Mouse (Mus musculus) megakaryocyte progenitor cell, adult 5-6 weeks (primary cell): ENCODE measurements around the gene Csrp1. TPM values are rescaled to one million over a fixed set of nuclear protein-coding genes. Genes with fewer than 3 reads are reported as not detected.
A peak's percentile ranks its signal among the peaks of the same experiment; 100 is the strongest.

Experiments used
- ATAC-seq: replicated peaks from 2 replicates; pipeline ENCODE4 v1.8.0; 2016; ENCODE audit warnings: mild to moderate bottlenecking, moderate TSS enrichment, inconsistent platforms; ENCODE audit not compliant: poor library complexity
- total RNA-seq, 2 experiments: library from RNA; stranded (forward) in 1 of 2; stranded (reverse) in 1 of 2; fragments of 157-497, 149-512 nt in 1 of 2; fragments of 200-1000 nt in 1 of 2; gene quantifications; 2 replicates each; pipeline versions ENCODE4 v1.2.3 to v1.2.4; 2015 to 2017

The Csrp1 gene
- total RNA-seq, 2 experiments from 2014 or later = 103 to 113 TPM

DNA sequence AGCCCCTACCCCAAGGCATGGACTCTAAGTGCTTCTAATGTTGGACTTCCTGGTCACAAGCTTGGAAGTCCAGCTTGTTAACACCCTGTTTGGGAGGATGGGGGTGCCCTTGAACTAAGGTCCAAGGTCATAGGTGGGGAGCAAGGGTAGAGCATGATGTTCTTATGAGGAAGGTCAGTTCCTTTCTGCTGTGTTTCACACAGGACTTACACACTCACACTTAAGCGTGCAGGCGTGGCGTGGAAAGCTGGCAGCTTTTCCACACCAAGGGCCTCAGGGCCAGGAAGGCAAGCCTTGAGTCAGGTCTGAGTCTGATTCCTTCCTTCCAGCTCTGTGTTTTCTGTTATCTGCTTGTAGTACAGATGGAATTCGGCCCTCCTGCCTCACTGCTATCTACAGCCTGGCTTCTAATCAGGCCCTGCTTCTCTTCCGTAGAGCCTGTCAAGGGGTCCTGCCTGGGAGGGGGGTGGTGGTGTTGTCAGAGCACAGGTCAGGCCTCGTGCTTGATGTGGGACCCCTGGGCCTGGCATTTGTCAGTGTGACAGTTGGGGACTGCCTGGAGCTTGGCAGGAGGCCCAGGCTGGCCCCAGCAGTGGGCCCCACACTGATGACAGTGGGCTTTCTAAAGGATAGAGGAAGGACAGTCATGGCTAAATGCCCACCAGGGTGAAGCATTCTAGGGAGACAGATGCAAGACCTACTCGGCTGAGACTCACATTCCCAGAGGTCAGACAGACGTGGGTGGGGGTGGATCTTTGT is 80.5 kb downstream of the Csrp1 start:
- peak; percentile 33 for ATAC-seq

Other genes starting within 250 kb of the Csrp1 start
- 15.7 and 16.9 TPM in 2 replicates for gene Nav1, start 112.8 kb upstream of the Csrp1 start, total RNA-seq (2015)
- 2.0 and 2.8 TPM in 2 replicates for gene Nav1, start 112.8 kb upstream of the Csrp1 start, total RNA-seq (2017)
- 0.61 and 1.1 TPM in 2 replicates for gene Phlda3, start 46.1 kb downstream of the Csrp1 start, total RNA-seq (2015)
- not detected in 2 replicates for gene Phlda3, start 46.1 kb downstream of the Csrp1 start, total RNA-seq (2017)
- not detected in 2 replicates for gene Tnni1, start 59.4 kb downstream of the Csrp1 start, total RNA-seq (2015)
- gene Tnni1, start 59.4 kb downstream of the Csrp1 start, total RNA-seq (2017) = not detected in 2 replicates
- gene Lad1, start 98.5 kb downstream of the Csrp1 start, total RNA-seq (2015) = not detected in 2 replicates
- not detected in 2 replicates for gene Lad1, start 98.5 kb downstream of the Csrp1 start, total RNA-seq (2017)
- gene Tnnt2, start 116.3 kb downstream of the Csrp1 start, total RNA-seq (2015) = not detected in 2 replicates
- gene Tnnt2, start 116.3 kb downstream of the Csrp1 start, total RNA-seq (2017) = not detected in 2 replicates
- not detected in 2 replicates for gene Pkp1, start 199.1 kb downstream of the Csrp1 start, total RNA-seq (2015)
- gene Pkp1, start 199.1 kb downstream of the Csrp1 start, total RNA-seq (2017) = not detected in 2 replicates